Mouse (Mus musculus): ENCODE results near the gene Kifc1.
A peak's percentile ranks its signal among the peaks of the same experiment; 100 is the strongest.
"Not testable (repeated sequence)": the region's sequence is repeated elsewhere in the genome, so short reads cannot be mapped to it uniquely, and the experiment has no call there.

The Kifc1 gene

GRCm38 (mm10) chr17:33903911-33904651, 13.6 kb upstream of the Kifc1 start:
- ATAC-seq (ENCODE audit: low TSS enrichment) = not testable (repeated sequence)

- ATAC-seq (ENCODE audit: low TSS enrichment) = no peak
These were observed 12.0 kb upstream of the Kifc1 start for GRCm38 (mm10) chr17:33902491-33902890.

GRCm38 (mm10) chr17:33902079-33902478, 11.6 kb upstream of the Kifc1 start:
- ATAC-seq (ENCODE audit: low TSS enrichment) = no peak

- ATAC-seq (ENCODE audit: low TSS enrichment) = no peak
These were observed 11.2 kb upstream of the Kifc1 start for GRCm38 (mm10) chr17:33901653-33902052.

GRCm38 (mm10) chr17:33900989-33901314, 10.5 kb upstream of the Kifc1 start:
- no peak for ATAC-seq (ENCODE audit: low TSS enrichment)

GRCm38 (mm10) chr17:33900281-33900988, 10.0 kb upstream of the Kifc1 start:
- ATAC-seq (ENCODE audit: low TSS enrichment) = no peak

GRCm38 (mm10) chr17:33899642-33900041, 9.2 kb upstream of the Kifc1 start:
- ATAC-seq (ENCODE audit: low TSS enrichment) = no peak

GRCm38 (mm10) chr17:33898193-33898592, 7.7 kb upstream of the Kifc1 start:
- ATAC-seq (ENCODE audit: low TSS enrichment) = peak; percentile 59; the same call in 1 of the 2 replicates

GRCm38 (mm10) chr17:33897114-33897794, 6.8 kb upstream of the Kifc1 start:
- ATAC-seq (ENCODE audit: low TSS enrichment) = no peak

GRCm38 (mm10) chr17:33893011-33893410, 2.5 kb upstream of the Kifc1 start:
- not testable (repeated sequence) for ATAC-seq (ENCODE audit: low TSS enrichment)

GRCm38 (mm10) chr17:33892429-33892828, 2.0 kb upstream of the Kifc1 start:
- ATAC-seq (ENCODE audit: low TSS enrichment) = no peak

- ATAC-seq (ENCODE audit: low TSS enrichment) = not testable (repeated sequence)
These were observed 1.4 kb upstream of the Kifc1 start for GRCm38 (mm10) chr17:33891892-33892291.

- no peak for ATAC-seq (ENCODE audit: low TSS enrichment)
These were observed 896 bp upstream of the Kifc1 start for GRCm38 (mm10) chr17:33891357-33891756.

- not testable (repeated sequence) for ATAC-seq (ENCODE audit: low TSS enrichment)
These were observed 424 bp downstream of the Kifc1 start for GRCm38 (mm10) chr17:33889941-33890532.

GRCm38 (mm10) chr17:33888230-33888629, 2.2 kb downstream of the Kifc1 start:
- not testable (repeated sequence) for ATAC-seq (ENCODE audit: low TSS enrichment)

- not testable (repeated sequence) for ATAC-seq (ENCODE audit: low TSS enrichment)
These were observed 2.7 kb downstream of the Kifc1 start for GRCm38 (mm10) chr17:33887802-33888201.

GRCm38 (mm10) chr17:33884320-33884719, 6.1 kb downstream of the Kifc1 start:
- ATAC-seq (ENCODE audit: low TSS enrichment) = not testable (repeated sequence)

GRCm38 (mm10) chr17:33875797-33876196, 14.7 kb downstream of the Kifc1 start:
- ATAC-seq (ENCODE audit: low TSS enrichment) = not testable (repeated sequence)

GRCm38 (mm10) chr17:33874411-33874810, 16.1 kb downstream of the Kifc1 start:
- ATAC-seq (ENCODE audit: low TSS enrichment) = no peak

- ATAC-seq (ENCODE audit: low TSS enrichment) = not testable (repeated sequence)
These were observed 16.9 kb downstream of the Kifc1 start, which contains the start of gene Gm7029 for GRCm38 (mm10) chr17:33873537-33873936. Gene Gm7029 (plus strand): TSS chr17:33873837.

- ATAC-seq (ENCODE audit: low TSS enrichment) = peak; percentile 100
These were observed 25.0 kb downstream of the Kifc1 start for GRCm38 (mm10) chr17:33865330-33866030.

Data from frontal cortex, adult (tissue).